Mouse (Mus musculus) liver, embryonic 13.5 days (tissue): ENCODE measurements at regions not wholly inside any gene's neighbourhood (a gene's known extent, or its start where the extent isn't known, plus 50 kb on each side); places are given as distances from the start of the nearest gene placed in this dataset.

Source experiments
- ATAC-seq: fragments of 200-750 bp; cut with Nextera tagmentation; 2 replicates; pipeline ENCODE4 v1.8.0; 2017; ENCODE audit warnings: low read depth, mild to moderate bottlenecking, moderate number of reproducible peaks, moderate library complexity
- DNase-seq: peaks from one replicate; pipeline ENCODE4 v3.0.0; 2022
- H3K27ac ChIP-seq: fragments of 300-500 bp; sonication (generic); 2 replicates; pipeline ENCODE4 v1.5.1; 2015; ENCODE audit warnings: moderate library complexity, mild to moderate bottlenecking, inconsistent platforms
- H3K27me3 ChIP-seq: fragments of 300-500 bp; sonication (generic); 2 replicates; pipeline ENCODE4 v1.6.1; 2015; ENCODE audit warnings: mild to moderate bottlenecking, inconsistent platforms
- H3K36me3 ChIP-seq: fragments of 300-500 bp; sonication (generic); 2 replicates; pipeline ENCODE4 v1.6.1; 2015; ENCODE audit warnings: mild to moderate bottlenecking, inconsistent platforms
- H3K4me1 ChIP-seq: fragments of 300-500 bp; sonication (generic); replicated peaks from 2 replicates; pipeline ENCODE4 v1.6.1; 2015; ENCODE audit warnings: inconsistent platforms
- H3K4me2 ChIP-seq: fragments of 300-500 bp; sonication (generic); 2 replicates; pipeline ENCODE4 v1.6.1; 2015; ENCODE audit warnings: inconsistent platforms, mild to moderate bottlenecking, moderate library complexity
- H3K4me3 ChIP-seq: fragments of 300-500 bp; sonication (generic); replicated peaks from 2 replicates; pipeline ENCODE4 v1.5.1; 2015; ENCODE audit warnings: mild to moderate bottlenecking, inconsistent platforms
- H3K9ac ChIP-seq: fragments of 300-500 bp; sonication (generic); 2 replicates; pipeline ENCODE4 v1.6.1; 2015; ENCODE audit warnings: mild to moderate bottlenecking, inconsistent platforms
- H3K9me3 ChIP-seq: fragments of 300-500 bp; sonication (generic); replicated peaks from 2 replicates; pipeline ENCODE4 v1.6.1; 2016; ENCODE audit warnings: inconsistent platforms
- WGBS: fragments of 180-500 bp; shearing (Covaris S2); methylation state at CpG from one replicate; pipeline ENCODE4 v1.1.7; 2015; ENCODE audit not compliant: insufficient replicate concordance; 5-methylcytosine and 5-hydroxymethylcytosine counted together

- H3K27ac ChIP-seq, result no peak overlapping the region
- H3K4me1 ChIP-seq, result no peaks in the 10 kb centered on the region
- peaks cover 34% of the 10 kb centered on the region; the same call in 1 of the 2 replicates for H3K9me3 ChIP-seq
- H3K27me3 ChIP-seq, result no peaks in the 10 kb centered on the region
- WGBS, result 61% methylated on average over 7 of the region's 7 CpGs
- no peak overlapping the region for H3K4me2 ChIP-seq
- ATAC-seq (no peak), DNase-seq (no peak)
- no peak overlapping the region for H3K4me3 ChIP-seq
- no peak overlapping the region for H3K9ac ChIP-seq
- no peaks in the 10 kb centered on the region for H3K36me3 ChIP-seq
Measured at GRCm38 (mm10) chr4:152771386-152771785, 293.7 kb upstream of the Kcnab2 start.

- H3K4me3 ChIP-seq, result no peak overlapping the region
Measured at GRCm38 (mm10) chr4:152767372-152767771, 289.7 kb upstream of the Kcnab2 start.

GRCm38 (mm10) chr4:152763116-152763515 is 285.4 kb upstream of the Kcnab2 start:
- Histone ChIP-seq H3K9me3 (peaks cover 45% of the 10 kb centered on the region), H3K4me2 (no peak overlapping the region), H3K27me3 (no peaks in the 10 kb centered on the region), H3K9ac (no peak overlapping the region), H3K27ac (no peak overlapping the region), H3K4me1 (no peaks in the 10 kb centered on the region), H3K36me3 (no peaks in the 10 kb centered on the region), H3K4me3 (no peak overlapping the region)
- DNase-seq (no peak), ATAC-seq (no peak)
- 63% methylated on average over 6 of the region's 6 CpGs for WGBS

More at GRCm38 (mm10) chr4:152767372-152767771, 289.7 kb upstream of the Kcnab2 start:
- DNase-seq, result no peak
- H3K27ac ChIP-seq, result no peak overlapping the region
- no peaks in the 10 kb centered on the region for H3K27me3 ChIP-seq
- WGBS, result 65% methylated on average over 5 of the region's 5 CpGs
- ATAC-seq, result no peak
- no peak overlapping the region for H3K9ac ChIP-seq
- H3K4me1 ChIP-seq, result no peaks in the 10 kb centered on the region
- H3K4me2 ChIP-seq, result no peak overlapping the region
- H3K9me3 ChIP-seq, result peaks cover 35% of the 10 kb centered on the region; the same call in 1 of the 2 replicates
- no peaks in the 10 kb centered on the region for H3K36me3 ChIP-seq

- H3K27me3 ChIP-seq, result no peaks in the 10 kb centered on the region
- H3K4me1 ChIP-seq, result no peaks in the 10 kb centered on the region
- H3K9ac ChIP-seq, result no peak overlapping the region
- ATAC-seq (no peak), DNase-seq (no peak)
- WGBS, result 68% methylated on average over 4 of the region's 4 CpGs
- H3K4me2 ChIP-seq, result no peak overlapping the region
- H3K36me3 ChIP-seq, result no peaks in the 10 kb centered on the region
- H3K4me3 ChIP-seq, result no peak overlapping the region
- H3K9me3 ChIP-seq, result peaks cover 43% of the 10 kb centered on the region
- H3K27ac ChIP-seq, result no peak overlapping the region
Measured at GRCm38 (mm10) chr4:152762576-152762975, 284.9 kb upstream of the Kcnab2 start.

GRCm38 (mm10) chr4:152757191-152757590 is 279.5 kb upstream of the Kcnab2 start:
- Histone ChIP-seq H3K27me3 (no peaks in the 10 kb centered on the region), H3K9ac (no peak overlapping the region), H3K4me1 (no peaks in the 10 kb centered on the region), H3K4me2 (no peak overlapping the region), H3K9me3 (peaks cover 52% of the 10 kb centered on the region), H3K36me3 (no peaks in the 10 kb centered on the region), H3K4me3 (no peak overlapping the region), H3K27ac (no peak overlapping the region)
- DNase-seq, result no peak
- 73% methylated on average over 5 of the region's 5 CpGs for WGBS
- ATAC-seq, result no peak

GRCm38 (mm10) chr4:152756535-152756934 is 278.9 kb upstream of the Kcnab2 start:
- Histone ChIP-seq H3K4me1 (no peaks in the 10 kb centered on the region), H3K9me3 (peaks cover 53% of the 10 kb centered on the region), H3K27me3 (no peaks in the 10 kb centered on the region), H3K36me3 (no peaks in the 10 kb centered on the region), H3K9ac (no peak overlapping the region), H3K4me2 (no peak overlapping the region), H3K27ac (no peak overlapping the region), H3K4me3 (no peak overlapping the region)
- 71% methylated on average over 10 of the region's 10 CpGs for WGBS
- no peak for DNase-seq
- no peak for ATAC-seq

- DNase-seq, result no peak
- Histone ChIP-seq H3K4me1 (no peaks in the 10 kb centered on the region), H3K4me2 (no peak overlapping the region), H3K9ac (no peak overlapping the region), H3K4me3 (no peak overlapping the region), H3K27ac (no peak overlapping the region), H3K9me3 (peaks cover 47% of the 10 kb centered on the region), H3K27me3 (no peaks in the 10 kb centered on the region), H3K36me3 (no peaks in the 10 kb centered on the region)
- no peak for ATAC-seq
- 67% methylated on average over 8 of the region's 8 CpGs for WGBS
Measured at GRCm38 (mm10) chr4:152755756-152756155, 278.1 kb upstream of the Kcnab2 start.

- H3K9me3 ChIP-seq, result peaks cover 18% of the 10 kb centered on the region; the same call in 1 of the 2 replicates
- no peak overlapping the region for H3K9ac ChIP-seq
- DNase-seq (no peak), ATAC-seq (no peak)
- H3K4me1 ChIP-seq, result no peaks in the 10 kb centered on the region
- no peak overlapping the region for H3K4me2 ChIP-seq
- no peak overlapping the region for H3K4me3 ChIP-seq
- H3K36me3 ChIP-seq, result no peaks in the 10 kb centered on the region
- H3K27ac ChIP-seq, result no peak overlapping the region
- H3K27me3 ChIP-seq, result no peaks in the 10 kb centered on the region
- 57% methylated on average over 11 of the region's 11 CpGs for WGBS
Measured at GRCm38 (mm10) chr4:152744366-152744765, 266.7 kb upstream of the Kcnab2 start.

- Histone ChIP-seq H3K4me2 (no peak overlapping the region), H3K9me3 (peaks cover 7% of the 10 kb centered on the region; the same call in 1 of the 2 replicates), H3K27me3 (no peaks in the 10 kb centered on the region), H3K27ac (no peak overlapping the region), H3K4me1 (no peaks in the 10 kb centered on the region), H3K36me3 (no peaks in the 10 kb centered on the region), H3K4me3 (no peak overlapping the region), H3K9ac (no peak overlapping the region)
- 58% methylated on average over 2 of the region's 2 CpGs for WGBS
- DNase-seq (no peak), ATAC-seq (no peak)
Measured at GRCm38 (mm10) chr4:152733017-152733416, 255.3 kb upstream of the Kcnab2 start.

- no peaks in the 10 kb centered on the region for H3K4me1 ChIP-seq
- H3K27ac ChIP-seq, result no peak overlapping the region
- no peaks in the 10 kb centered on the region for H3K27me3 ChIP-seq
- H3K36me3 ChIP-seq, result no peaks in the 10 kb centered on the region
- H3K9me3 ChIP-seq, result peaks cover 7% of the 10 kb centered on the region; the same call in 1 of the 2 replicates
- ATAC-seq, result no peak
- no peak overlapping the region for H3K9ac ChIP-seq
- no peak overlapping the region for H3K4me3 ChIP-seq
- no peak for DNase-seq
- no peak overlapping the region for H3K4me2 ChIP-seq
- 65% methylated on average over 10 of the region's 10 CpGs for WGBS
Measured at GRCm38 (mm10) chr4:152731988-152732387, 254.3 kb upstream of the Kcnab2 start.

- no peak overlapping the region for H3K4me2 ChIP-seq
- WGBS, result 44% methylated on average over 10 of the region's 10 CpGs
- no peaks in the 10 kb centered on the region for H3K27me3 ChIP-seq
- no peak for ATAC-seq
- H3K4me1 ChIP-seq, result no peaks in the 10 kb centered on the region
- H3K36me3 ChIP-seq, result no peaks in the 10 kb centered on the region
- H3K27ac ChIP-seq, result no peak overlapping the region
- H3K4me3 ChIP-seq, result no peak overlapping the region
- DNase-seq, result no peak
- H3K9ac ChIP-seq, result no peak overlapping the region
- H3K9me3 ChIP-seq, result peaks cover 9% of the 10 kb centered on the region; the same call in 1 of the 2 replicates
Measured at GRCm38 (mm10) chr4:152731082-152731720, 253.5 kb upstream of the Kcnab2 start.

- H3K4me2 ChIP-seq, result no peak overlapping the region
- ATAC-seq, result no peak
- H3K4me3 ChIP-seq, result no peak overlapping the region
- H3K27me3 ChIP-seq, result no peaks in the 10 kb centered on the region
- 65% methylated on average over 6 of the region's 6 CpGs for WGBS
- no peaks in the 10 kb centered on the region for H3K4me1 ChIP-seq
- no peak overlapping the region for H3K27ac ChIP-seq
- H3K9me3 ChIP-seq, result peaks cover 9% of the 10 kb centered on the region; the same call in 1 of the 2 replicates
- H3K9ac ChIP-seq, result no peak overlapping the region
- no peak for DNase-seq
- H3K36me3 ChIP-seq, result no peaks in the 10 kb centered on the region
Measured at GRCm38 (mm10) chr4:152729421-152729820, 251.8 kb upstream of the Kcnab2 start.
